Mouse (Mus musculus): ENCODE measurements around the gene Mief1.

GRCm38 (mm10) chr15:80228071-80228800 is 5.6 kb upstream of the Mief1 start:
- TF ChIP-seq CTCF (IDR thresholded peaks at IDR 0.05; ENCODE audit: low read depth) (no peak), EP300 (optimal IDR thresholded peaks at IDR 0.05) (no peak)
